Mouse (Mus musculus) T-helper 1 cell (primary cell): ENCODE data around the gene Itgad.
"Not testable (repeated sequence)": the region's sequence is repeated elsewhere in the genome, so short reads cannot be mapped to it uniquely, and the experiment has no call there.

Source experiments
- in situ Hi-C: fragments of 300-600 bp; cut with MboI, MseI; formaldehyde crosslinking; loops from one replicate; pipeline ENCODE4 v1.15.1; 2025; ENCODE audit warnings: high pct_unique_total_duplicates

Itgad gene

DNA sequence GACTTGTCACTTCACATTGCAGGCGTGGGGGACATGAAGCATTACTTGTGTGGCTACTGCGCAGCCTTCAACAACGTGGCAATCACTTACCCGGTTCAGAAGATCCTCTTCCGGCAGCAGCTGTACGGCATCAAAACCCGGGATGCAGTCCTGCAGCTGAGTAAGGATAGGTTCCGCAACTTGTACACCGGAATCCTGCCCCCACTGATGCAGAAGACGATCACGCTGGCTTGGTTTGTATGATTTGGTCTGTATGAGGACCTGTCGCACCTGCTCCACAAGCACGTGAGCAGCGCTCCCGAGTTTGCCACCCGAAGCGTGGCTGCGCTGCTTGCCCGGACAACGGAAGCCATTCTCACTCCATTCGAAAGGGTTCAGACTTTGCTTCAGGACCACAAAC lies at the start of gene Itgad:
TSS of gene Itgad (plus strand) at position 301 of the 400 bp plus-strand sequence.
- in situ Hi-C loops, result no loop called here

DNA sequence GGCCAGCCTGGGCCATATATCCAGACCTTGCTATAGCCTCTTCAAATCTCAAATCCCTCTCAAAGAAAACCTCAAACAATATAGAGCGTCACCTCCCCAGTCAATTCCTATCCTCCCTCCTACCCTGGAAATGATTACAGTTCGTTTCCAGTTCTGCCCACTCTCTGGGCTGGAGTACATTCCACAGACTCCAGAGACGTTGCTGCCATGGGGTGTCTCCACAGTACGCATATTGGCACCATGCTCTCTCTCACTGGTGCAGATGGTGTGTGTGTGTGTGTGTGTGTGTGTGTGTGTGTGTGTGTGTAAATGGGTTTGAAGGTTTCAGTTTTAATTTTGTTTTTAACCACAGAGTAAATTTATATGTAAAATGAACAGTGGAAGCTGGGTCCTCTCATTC lies 48.9 kb upstream of the Itgad start:
- in situ Hi-C loops, result no loop called here

DNA sequence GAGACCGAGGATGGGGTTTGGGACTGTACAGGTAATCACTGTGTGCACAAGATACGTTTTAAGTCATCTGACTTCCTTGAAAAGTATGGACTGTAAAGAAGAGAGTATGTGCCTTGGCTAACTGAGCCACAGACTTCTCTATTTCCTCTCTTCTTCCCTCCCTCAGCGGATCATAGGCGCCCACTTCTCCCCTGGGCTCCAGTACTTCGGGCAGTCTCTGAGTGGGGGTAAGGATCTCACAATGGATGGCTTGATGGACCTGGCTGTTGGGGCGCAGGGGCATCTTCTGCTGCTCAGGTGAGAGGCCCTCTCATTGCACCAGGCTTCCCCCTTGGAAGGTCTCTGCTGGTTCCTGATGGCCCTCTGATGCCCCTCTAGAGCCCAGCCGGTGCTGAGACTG lies 46.7 kb upstream of the Itgad start:
- in situ Hi-C loops, result no loop called here

DNA sequence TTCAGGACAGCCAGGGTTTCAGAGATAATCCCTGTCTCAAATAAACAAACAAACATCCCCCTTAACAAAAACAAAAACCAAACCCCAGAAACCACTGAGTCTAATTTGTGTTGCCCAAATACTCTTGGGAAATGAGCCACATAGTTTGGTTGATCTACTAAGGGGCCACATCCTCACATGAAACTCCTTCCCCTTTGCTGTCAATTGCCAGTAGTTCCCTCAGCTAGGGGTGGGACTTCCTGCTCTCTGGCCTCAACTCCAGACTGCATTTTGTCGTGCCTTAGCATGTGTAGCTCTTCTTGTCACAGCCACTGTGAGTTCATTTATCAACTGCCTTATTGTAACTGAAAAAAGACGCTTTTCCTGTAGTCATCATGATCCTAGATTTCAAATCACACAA lies 43.9 kb upstream of the Itgad start:
- in situ Hi-C loops, result no loop called here

DNA sequence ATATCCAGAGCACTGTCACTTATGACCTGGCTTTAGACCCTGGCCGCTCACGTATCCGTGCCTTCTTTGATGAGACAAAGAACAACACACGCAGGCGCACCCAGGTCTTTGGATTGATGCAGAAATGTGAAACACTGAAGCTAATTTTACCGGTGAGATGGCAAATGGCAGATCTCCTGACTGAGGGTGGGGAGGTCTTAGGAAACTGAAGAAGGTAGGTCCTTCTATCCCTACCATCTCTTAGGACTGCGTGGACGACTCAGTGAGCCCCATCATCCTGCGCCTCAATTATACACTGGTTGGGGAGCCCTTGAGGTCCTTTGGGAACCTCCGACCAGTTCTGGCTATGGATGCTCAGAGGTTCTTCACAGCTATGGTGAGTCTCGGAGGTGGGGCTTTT lies 42.0 kb upstream of the Itgad start:
- in situ Hi-C loops, result no loop called here

DNA sequence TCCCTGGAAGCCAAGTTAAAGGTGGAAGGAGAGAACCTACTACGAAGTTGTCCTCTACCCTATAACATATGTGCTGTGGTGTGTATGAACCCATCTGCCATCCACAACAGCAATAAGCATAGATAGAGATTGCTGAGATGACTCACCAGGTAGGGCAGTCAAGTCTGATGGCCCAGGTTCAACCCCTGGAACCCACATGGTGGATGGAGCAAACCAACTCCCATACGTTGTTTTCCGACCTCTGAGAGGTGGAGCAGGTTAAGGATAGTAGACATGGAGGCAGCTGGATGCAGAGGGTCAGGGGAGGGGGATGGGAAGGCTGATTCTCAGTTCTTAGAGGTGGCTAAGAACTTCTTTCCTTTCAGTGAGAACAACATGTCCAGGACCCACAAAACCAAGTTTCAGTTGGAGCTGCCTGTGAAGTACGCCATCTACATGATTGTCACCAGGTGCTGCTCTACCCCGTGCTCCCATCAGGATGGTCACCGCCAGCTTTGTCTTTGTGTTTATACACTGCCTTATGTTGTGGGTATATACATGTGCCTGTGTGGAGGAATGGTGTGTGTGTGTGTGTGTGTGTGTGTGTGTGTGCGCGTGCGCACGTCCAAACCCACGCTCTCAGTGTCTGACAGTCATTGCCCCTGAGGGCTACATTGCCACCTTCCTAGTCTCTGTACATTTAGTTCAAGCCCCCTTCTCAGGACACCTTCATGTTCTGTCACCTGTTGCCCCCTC lies 39.6 kb upstream of the Itgad start:
- in situ Hi-C loops, result no loop called here

DNA sequence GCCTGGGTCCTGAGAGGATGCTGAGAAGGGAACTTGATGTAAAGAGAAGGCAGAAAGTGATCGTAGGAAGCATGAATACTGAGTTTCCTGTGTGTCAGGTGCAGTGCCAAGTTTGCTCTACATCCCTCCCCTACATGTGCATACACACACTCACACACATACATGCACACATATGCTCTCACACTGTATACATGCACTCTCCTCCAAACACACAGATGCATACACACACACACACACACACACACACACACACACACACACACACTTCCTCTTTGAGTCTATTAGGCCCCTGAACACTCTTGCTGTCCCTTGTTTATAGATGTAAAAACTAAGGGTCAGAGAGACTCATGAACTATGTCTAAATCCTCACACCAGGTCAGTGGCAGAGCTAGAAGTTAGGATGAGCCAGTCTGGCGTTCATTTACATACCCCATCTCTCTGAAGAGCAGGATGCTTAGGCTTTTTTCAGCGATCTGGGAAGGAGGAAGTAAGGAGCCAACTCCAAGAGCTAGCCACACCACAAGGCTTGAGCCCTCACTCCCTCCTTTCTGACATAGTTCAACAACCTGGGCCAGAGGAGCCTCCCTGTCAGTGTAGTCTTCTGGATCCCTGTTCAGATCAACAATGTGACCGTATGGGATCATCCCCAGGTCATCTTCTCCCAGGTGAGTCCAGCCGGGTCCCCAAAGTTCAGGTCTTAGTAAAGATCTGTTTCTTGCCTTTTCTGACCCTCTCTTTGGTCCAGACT lies 38.8 kb upstream of the Itgad start:
- in situ Hi-C loops, result no loop called here

DNA sequence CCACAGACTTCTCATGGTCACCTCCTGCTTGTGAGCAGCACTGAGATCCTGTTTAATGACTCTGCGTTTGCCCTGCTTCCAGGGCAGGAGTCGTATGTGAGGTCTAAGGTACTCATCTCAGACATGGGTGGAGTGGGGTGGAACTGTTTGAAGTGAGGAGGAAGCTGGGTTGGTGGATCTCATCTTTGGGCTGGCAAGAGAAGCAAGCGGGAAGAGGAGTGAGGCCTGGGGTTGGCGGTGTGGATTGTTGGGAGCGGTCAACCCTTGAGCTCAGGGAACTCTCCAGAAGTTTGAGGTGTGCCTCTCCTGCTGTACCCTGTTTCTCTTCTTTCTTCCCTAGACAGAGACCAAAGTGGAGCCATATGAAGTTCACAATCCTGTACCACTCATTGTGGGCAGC lies 37.8 kb upstream of the Itgad start:
- in situ Hi-C loops, result no loop called here

DNA sequence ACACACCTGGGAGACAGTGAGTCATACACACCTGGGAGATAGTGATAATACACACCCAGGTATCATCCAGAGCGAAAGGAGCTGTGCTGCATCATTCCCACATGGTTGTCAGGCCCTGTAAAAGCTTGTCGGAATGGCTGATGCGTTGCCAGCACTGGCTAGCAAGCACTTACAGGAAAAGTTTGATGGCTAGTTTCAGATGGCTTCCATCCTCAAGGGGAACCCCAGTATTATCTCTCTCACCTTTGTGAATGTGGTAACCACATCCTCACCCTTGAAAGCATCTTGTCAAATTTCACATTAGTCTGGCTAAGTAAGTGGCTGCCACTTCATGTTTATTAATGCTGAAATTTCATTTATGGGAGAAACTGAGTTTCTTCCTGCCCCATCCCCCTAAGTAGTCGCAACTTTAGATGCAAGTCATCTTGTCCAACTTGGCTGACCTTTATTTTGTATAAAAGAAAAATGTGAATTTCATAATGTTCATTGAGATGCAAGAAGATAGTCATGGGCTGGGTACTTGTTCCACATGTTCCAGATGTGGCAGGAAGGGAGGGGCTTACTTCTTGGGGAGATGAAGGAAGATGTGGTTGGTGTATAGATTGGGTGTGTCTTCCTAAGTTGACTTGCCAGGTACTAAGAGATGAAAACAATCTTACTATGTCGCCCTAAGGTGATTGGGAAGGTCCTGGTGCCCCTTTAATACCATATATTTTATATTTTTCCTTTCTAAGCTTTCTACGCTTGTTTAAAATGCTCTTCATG lies 34.3 kb upstream of the Itgad start:
- in situ Hi-C loops, result no loop called here

DNA sequence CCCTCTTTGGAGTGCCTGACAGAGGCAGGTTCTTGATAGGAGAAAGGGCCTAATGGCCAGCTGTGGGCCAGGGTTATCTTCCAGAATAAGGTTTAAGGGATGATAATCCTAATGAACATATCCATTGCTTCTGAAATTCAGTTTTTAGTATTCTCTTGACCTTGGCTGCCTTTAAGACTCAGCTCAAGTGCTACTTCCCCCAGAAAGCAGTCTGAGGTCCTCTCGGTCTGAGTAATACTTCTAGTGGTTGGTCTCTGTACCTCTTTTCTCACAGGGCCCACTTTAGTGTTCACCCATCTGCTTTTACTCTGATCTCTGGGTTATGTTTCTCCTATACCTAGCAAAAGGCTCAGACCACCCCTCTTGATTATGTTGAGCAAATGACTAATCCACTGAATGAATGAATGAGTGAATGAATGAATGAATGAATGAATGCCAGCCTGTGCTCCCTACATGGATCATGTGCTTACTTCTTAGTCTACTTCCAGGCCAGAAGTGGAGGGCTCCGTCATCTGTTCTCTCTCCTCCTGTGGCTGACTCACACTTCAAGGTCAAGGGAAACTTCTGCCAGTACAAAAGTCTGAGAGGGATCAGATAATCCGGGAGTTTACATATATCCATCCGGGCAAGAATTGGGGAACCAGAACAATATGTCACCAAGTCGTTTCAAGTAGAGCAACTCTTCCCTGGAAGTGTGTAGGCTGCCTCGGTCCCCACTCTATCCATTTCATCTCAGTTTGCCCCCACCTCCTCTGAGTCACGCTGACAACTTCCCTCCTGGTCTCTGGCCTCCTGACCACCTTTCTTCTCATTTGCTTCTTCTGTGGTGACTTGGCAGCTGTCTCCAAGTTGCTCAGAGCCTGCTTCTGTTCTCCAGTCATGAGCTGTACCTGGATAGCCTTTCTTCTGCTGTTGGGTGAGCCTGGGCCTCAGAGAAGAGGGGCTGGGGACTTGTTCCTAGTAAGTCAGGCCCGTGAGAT lies 25.1 kb upstream of the Itgad start, which contains the start of gene Itgax:
TSS of gene Itgax (plus strand) at position 807 of the 980 bp plus-strand sequence.
- in situ Hi-C loops, result no loop called here

DNA sequence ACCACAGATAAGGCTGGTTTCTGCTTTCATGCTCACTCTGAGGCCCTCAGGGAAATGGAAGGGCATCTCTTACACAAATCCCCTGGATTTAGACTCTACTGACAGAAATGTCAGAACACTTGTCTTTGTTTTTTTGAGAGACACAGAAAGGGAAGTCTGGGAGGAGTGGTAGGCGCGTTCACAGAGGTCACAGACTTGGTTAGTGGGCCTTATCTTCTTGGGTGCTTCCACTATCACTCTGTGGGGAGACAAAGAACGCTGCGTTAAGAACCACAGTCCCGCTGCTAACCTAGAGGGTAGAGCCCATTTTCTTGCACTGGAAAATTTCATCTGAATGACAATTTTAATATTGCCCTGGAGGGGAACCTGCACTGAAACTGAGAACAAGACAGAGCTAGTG lies 22.0 kb upstream of the Itgad start:
- in situ Hi-C loops, result loop anchor here (10.0 kb wide), 1 partner anchor 1693 kb away; no protein-coding TSS in a partner anchor

DNA sequence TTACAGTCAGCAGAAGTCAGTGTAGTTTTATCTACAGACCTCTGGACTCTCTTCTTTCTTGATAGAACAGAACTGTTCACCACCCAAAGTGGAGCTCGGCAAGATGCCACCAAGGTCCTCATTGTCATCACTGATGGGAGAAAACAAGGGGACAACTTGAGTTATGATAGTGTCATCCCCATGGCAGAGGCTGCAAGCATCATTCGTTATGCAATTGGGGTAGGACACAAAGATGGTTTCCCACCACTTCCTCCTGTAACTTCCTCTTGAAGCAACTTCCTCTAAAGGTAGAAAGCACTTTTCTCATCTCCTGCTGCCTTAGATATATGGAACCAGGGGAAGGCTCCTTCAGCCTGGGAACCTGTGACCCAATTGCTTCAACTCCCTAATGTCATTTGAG lies 20.6 kb upstream of the Itgad start:
- in situ Hi-C loops, result loop anchor here (10.0 kb wide), 1 partner anchor 1691 kb away; no protein-coding TSS in a partner anchor

DNA sequence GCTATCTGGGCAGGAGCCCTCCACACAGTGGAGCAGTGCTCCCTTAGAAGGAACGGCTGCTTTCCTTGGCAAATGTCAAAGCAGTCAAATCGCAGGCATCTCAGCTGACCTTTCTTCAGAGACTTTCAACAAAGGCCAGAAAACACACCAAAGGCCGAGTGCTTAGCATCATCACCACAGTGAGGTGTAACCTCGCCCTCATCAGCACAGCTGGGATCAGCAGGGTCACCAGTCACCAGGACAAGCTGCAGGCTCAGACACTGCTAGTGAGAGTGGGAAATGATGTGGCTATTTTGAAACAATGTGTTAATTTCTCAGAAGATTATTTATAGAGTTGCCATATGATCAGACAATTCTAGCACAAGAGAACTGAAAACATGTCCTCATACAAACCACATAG lies 17.2 kb upstream of the Itgad start:
- in situ Hi-C loops, result loop anchor here (5.0 to 10.0 kb wide), 3 partner anchors 35 to 1688 kb away; no protein-coding TSS in a partner anchor

DNA sequence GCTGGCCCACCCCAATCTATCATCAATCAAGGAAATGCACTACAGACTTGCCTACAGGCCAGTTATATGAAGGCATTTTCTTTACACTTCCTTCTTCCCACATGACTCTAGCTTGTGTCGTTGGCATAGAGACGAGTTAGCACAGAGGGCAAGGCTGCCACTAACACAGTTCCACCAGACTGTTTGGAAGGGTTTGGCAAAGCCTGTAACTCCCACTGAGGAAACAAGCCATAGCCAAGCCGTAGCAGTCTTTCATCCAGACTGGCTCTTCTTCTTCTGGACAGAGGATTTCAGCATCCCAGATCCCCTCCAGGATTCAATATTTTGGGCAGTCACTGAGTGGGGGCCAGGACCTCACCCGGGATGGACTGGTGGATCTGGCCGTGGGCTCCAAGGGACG lies 14.6 kb upstream of the Itgad start:
- in situ Hi-C loops, result loop anchor here (5.0 to 10.0 kb wide), 3 partner anchors 37 to 1685 kb away; no protein-coding TSS in a partner anchor

DNA sequence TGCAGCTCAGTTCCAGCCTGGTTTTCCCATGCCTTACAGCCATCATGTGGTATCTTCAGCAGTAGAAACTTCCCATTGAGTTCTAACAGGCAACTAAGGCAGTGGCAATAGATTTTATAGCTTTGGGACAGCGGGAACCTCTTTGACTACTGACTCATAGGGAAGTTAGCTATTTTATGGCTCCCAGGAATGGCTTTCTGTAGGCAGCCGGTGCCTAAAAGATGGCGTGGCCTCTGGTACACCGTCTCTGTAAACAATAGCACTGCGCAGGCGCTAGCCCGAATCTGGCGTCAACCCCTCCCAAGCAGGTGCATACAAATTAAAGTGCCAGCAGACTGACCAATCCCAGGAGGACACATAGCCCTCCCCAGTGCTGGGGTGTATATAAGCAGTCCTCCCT lies 3.2 kb upstream of the Itgad start:
- in situ Hi-C loops, result no loop called here

DNA sequence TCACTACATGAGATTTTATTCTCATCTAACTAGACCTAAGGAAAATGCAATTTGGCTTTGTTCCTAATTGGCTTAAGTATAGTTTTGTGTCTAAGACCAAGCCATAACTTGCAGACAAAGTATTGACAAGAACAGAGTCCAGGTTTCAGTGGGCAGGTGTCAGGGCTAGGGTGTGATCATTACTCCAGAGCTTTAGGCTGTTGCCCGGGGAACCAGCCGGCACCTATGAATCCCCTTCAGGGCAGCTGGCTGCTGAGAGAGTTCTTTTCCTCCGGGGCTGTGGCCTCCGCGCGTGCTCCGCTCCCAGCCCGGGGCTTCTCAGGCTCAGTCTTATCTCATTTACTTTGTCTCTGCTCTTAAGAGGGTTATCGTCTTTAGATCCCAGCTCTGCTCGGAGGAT lies 748 bp downstream of the Itgad start:
- in situ Hi-C loops, result no loop called here

DNA sequence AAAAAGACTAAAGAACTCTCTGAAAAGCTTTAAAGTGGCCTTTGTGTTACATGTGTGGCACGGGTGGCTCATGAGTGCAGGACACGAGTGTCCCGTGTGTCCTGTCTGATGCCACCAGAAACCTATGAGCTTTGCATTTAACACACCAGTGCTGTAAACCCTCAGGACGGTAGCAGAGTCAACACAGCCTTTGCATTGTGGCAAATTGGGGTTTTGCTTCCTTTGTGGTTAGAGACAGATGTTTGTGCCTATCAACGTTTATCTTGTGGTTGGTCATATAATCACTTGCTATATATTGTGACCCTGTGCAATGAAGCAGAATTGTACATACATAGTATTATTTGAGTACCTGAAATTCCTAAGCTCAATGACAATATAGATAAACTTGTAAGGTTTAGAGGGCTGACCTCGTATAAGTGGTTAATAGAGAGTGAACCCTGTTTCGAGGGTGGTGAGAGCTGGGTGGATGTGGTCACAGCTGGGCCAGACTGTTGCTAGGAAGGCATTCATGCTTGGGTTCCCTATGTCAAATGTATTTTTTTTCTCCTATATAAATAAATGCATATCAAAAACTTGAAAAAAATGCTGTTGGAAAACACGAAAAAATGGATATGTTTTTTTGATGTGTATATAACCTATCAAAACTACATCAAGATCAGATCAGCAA lies 4.6 kb downstream of the Itgad start:
- in situ Hi-C loops, result not testable (repeated sequence)

DNA sequence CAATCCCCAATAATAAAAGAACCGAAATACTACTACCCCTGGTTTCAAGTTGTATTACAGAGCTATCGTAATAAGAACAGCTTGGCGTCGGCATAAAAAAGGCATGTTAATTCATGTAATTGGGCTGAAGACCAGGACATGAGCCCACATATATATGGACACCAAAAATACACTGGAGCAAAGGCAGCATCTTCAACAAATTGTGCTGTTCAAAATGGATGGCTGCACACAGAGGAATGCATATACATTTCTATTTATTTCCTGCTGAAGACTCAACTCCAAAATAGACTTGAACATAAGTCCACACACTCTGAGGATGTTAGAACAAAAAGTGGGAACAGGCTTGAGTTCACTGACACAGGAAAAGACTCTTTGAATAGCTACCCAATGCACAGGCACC lies 9.8 kb downstream of the Itgad start:
- in situ Hi-C loops, result no loop called here

DNA sequence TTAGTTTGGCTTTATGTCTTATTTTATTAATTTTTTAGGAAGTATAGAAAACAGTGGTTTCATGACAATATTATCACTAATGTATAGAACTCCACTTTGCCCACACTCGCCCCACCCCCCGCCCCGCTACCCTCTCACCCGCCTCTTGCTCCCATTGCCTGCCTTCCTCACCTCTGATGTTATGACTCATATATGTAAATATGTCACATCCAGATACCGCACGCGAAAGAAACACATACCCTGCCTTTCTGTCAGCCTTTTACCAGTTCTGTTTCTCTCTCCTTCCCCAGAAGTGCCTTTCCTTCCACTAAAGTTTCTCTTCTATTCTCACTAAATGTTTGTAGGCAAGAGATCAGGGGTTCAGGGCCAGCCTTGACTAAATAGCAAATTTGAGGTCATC lies 12.2 kb downstream of the Itgad start:
- in situ Hi-C loops, result no loop called here

DNA sequence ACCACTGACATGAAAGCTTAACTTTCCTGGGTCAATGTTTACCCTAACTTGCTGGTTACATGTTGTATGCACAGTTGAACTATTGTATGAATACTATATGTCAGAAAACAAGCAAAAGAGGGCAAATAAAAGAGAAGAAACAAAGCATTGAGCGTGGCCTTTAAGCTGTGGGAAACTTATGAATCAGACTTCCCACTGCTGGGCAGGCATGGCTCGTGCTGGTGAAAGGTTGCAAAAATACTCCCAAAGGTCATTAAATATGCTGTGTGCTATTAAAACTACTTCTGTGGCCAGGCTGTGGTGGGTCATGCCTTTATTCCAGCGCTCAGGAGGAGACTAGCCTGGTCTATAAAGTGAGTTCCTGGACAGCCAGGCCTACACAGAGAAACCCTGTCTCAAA lies 15.8 kb downstream of the Itgad start:
- in situ Hi-C loops, result no loop called here
